Mouse (Mus musculus) Patski (cell line): ENCODE measurements at regions not wholly inside any gene's neighbourhood (a gene's known extent, or its start where the extent isn't known, plus 50 kb on each side); places are given as distances from the start of the nearest gene placed in this dataset.

Experiments
- ATAC-seq: fragments of 100-300 bp; one replicate; pipeline ENCODE4 v1.8.0; 2021
- CTCF ChIA-PET: fragments of 350-600 bp; sonication (Branson Sonifier 250); formaldehyde crosslinking; loops from one replicate; lab custom pipeline; 2022; ENCODE audit warnings: inconsistent platforms; lab: Charles Lee
- POLR2A ChIA-PET: fragments of 350-600 bp; sonication (Branson Sonifier 250); formaldehyde crosslinking; loops from one replicate; lab custom pipeline; 2022; ENCODE audit warnings: antibody characterized with exemption, inconsistent platforms; lab: Charles Lee
- DNase-seq: peaks from one replicate; pipeline ENCODE4 v3.0.0-alpha.2; 2011; ENCODE audit warnings: low read depth, low spot score
- H3K27me3 ChIP-seq: fragments of 371-371 bp; one replicate; pipeline ENCODE4 v1.5.1; 2021
- CTCF ChIP-seq: fragments of 100-300 bp; IDR thresholded peaks from one replicate; pipeline ENCODE4 v1.5.1; 2021
- in situ Hi-C: fragments of 300-500 bp; cut with MboI; formaldehyde crosslinking; loops from 3 replicates; pipeline ENCODE4 v1.11.1; 2018; ENCODE audit warnings: low pct_unique_long_range_greater_than_20kb, mixed read lengths

- TF ChIP-seq CTCF, result no peak
- no peak for DNase-seq
- ChIA-PET CTCF (interaction anchor here (1.0 kb wide), 1 partner anchor 63 kb away, joined by 3 read pairs; no protein-coding TSS in a partner anchor), POLR2A (no interaction called here)
- ATAC-seq, result no peak
- H3K27me3 ChIP-seq, result no peaks in the 10 kb centered on the region
- in situ Hi-C loops, result no loop called here
These were observed 680.6 kb upstream of the Car8 start for GRCm38 (mm10) chr4:8919366-8919984.
